Mouse (Mus musculus): ENCODE data around the gene Lgals4. TPM values are rescaled to one million over a fixed set of nuclear protein-coding genes. Genes with fewer than 3 reads are reported as not detected.

Lgals4 gene
- polyA plus RNA-seq (2015; fragmentation: Nextera tagmentation; extraction: Ambion mirVana), result 8.3 and 10.2 TPM in 2 replicates

GRCm38 (mm10) chr7:28833723-28834347, at the start of gene Lgals4:
Gene Lgals4 (plus strand): TSS chr7:28833854.

GRCm38 (mm10) chr7:28788307-28789195, 45.1 kb upstream of the Lgals4 start, which contains the start of gene Rinl:
Gene Rinl (plus strand): TSS chr7:28788969.

GRCm38 (mm10) chr7:28808221-28808941, 25.3 kb upstream of the Lgals4 start, which contains the start of gene Hnrnpl:
Gene Hnrnpl (plus strand): TSS chr7:28808541.

GRCm38 (mm10) chr7:28824941-28825685, 8.5 kb upstream of the Lgals4 start, which contains the start of gene Ech1:
Gene Ech1 (plus strand): TSS chr7:28825217.

GRCm38 (mm10) chr7:28863540-28863939, 29.9 kb downstream of the Lgals4 start, which contains the start of gene Lgals7:
Gene Lgals7 (plus strand): TSS chr7:28863853.

GRCm38 (mm10) chr7:28881199-28881598, 47.5 kb downstream of the Lgals4 start, which contains the start of gene Capn12:
Gene Capn12 (plus strand): TSS chr7:28881422.

Other genes with a start within 250 kb of the Lgals4 start
- gene Samd4b, start 235.7 kb upstream of the Lgals4 start, polyA plus RNA-seq (2015; fragmentation: Nextera tagmentation; extraction: Ambion mirVana), result 14.6 and 20.1 TPM in 2 replicates
- gene Pak4, start 235.7 kb upstream of the Lgals4 start, polyA plus RNA-seq (2015; fragmentation: Nextera tagmentation; extraction: Ambion mirVana), result 24.3 and 28.8 TPM in 2 replicates
- not detected in 2 replicates for gene Acp7, start 202.5 kb upstream of the Lgals4 start, polyA plus RNA-seq (2015; fragmentation: Nextera tagmentation; extraction: Ambion mirVana)
- gene Fbxo27, start 141.0 kb upstream of the Lgals4 start, polyA plus RNA-seq (2015; fragmentation: Nextera tagmentation; extraction: Ambion mirVana), result 3.7 and 4.4 TPM in 2 replicates
- 8.5 and 9.1 TPM in 2 replicates for gene Fbxo17, start 117.0 kb upstream of the Lgals4 start, polyA plus RNA-seq (2015; fragmentation: Nextera tagmentation; extraction: Ambion mirVana)
- gene Mrps12, start 92.0 kb upstream of the Lgals4 start, polyA plus RNA-seq (2015; fragmentation: Nextera tagmentation; extraction: Ambion mirVana), result 105 and 106 TPM in 2 replicates
- 10.5 and 11.5 TPM in 2 replicates for gene Sars2, start 91.9 kb upstream of the Lgals4 start, polyA plus RNA-seq (2015; fragmentation: Nextera tagmentation; extraction: Ambion mirVana)
- not detected in 2 replicates for gene Ccer2, start 77.7 kb upstream of the Lgals4 start, polyA plus RNA-seq (2015; fragmentation: Nextera tagmentation; extraction: Ambion mirVana)
- gene Sirt2, start 67.1 kb upstream of the Lgals4 start, polyA plus RNA-seq (2015; fragmentation: Nextera tagmentation; extraction: Ambion mirVana), result 48.3 and 50.9 TPM in 2 replicates
- 27.8 and 29.3 TPM in 2 replicates for gene Nfkbib, start 66.3 kb upstream of the Lgals4 start, polyA plus RNA-seq (2015; fragmentation: Nextera tagmentation; extraction: Ambion mirVana)
- gene Rinl, start 44.9 kb upstream of the Lgals4 start, polyA plus RNA-seq (2015; fragmentation: Nextera tagmentation; extraction: Ambion mirVana), result 2.5 and 5.0 TPM in 2 replicates
- gene Hnrnpl, start 25.3 kb upstream of the Lgals4 start, polyA plus RNA-seq (2015; fragmentation: Nextera tagmentation; extraction: Ambion mirVana), result 146 and 168 TPM in 2 replicates
- gene Ech1, start 8.6 kb upstream of the Lgals4 start, polyA plus RNA-seq (2015; fragmentation: Nextera tagmentation; extraction: Ambion mirVana), result 269 and 271 TPM in 2 replicates
- gene Lgals7, start 30.0 kb downstream of the Lgals4 start, polyA plus RNA-seq (2015; fragmentation: Nextera tagmentation; extraction: Ambion mirVana), result 3.1 and 6.6 TPM in 2 replicates
- gene Capn12, start 47.6 kb downstream of the Lgals4 start, polyA plus RNA-seq (2015; fragmentation: Nextera tagmentation; extraction: Ambion mirVana), result 0.41 and 0.73 TPM in 2 replicates
- 305 and 365 TPM in 2 replicates for gene Actn4, start 128.5 kb downstream of the Lgals4 start, polyA plus RNA-seq (2015; fragmentation: Nextera tagmentation; extraction: Ambion mirVana)
- 304 and 321 TPM in 2 replicates for gene Eif3k, start 148.0 kb downstream of the Lgals4 start, polyA plus RNA-seq (2015; fragmentation: Nextera tagmentation; extraction: Ambion mirVana)
- 2.4 and 3.1 TPM in 2 replicates for gene Map4k1, start 148.2 kb downstream of the Lgals4 start, polyA plus RNA-seq (2015; fragmentation: Nextera tagmentation; extraction: Ambion mirVana)

All from urinary bladder, postnatal 0 days (tissue).